Mouse (Mus musculus): ENCODE results near the gene Zfp27. TPM values are rescaled to one million over a fixed set of nuclear protein-coding genes. Genes with fewer than 3 reads are reported as not detected.

Zfp27 gene
- polyA plus RNA-seq, 1 experiment from 2014 or later, result 4.9 TPM

- WGBS, result 87% methylated on average over 10 of the region's 10 CpGs
Observed at GRCm38 (mm10) chr7:29874256-29874655, 32.1 kb downstream of the Zfp27 start.

DNA sequence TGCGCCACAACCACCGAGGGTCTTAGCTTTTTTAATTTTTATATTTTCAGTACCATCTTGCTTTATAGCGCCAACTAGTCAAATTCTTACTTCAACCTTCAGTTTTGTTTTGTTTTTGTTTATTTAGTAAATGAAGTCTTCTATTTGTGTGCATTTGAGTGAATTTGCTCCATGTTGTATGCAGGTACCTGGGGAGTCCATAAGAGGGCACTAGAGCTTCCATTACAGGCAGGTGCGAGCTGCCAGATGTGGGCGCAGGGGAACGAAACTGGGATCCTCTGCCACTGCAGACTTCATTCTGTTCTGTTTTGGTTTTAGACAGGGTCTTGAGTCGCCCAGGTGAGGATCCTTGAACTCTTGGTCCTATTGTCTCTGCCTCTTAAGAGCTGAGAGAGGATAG, 44.7 kb downstream of the Zfp27 start:
- ATAC-seq (replicated peaks; ENCODE audit: low FRiP score) (no peak), DNase-seq (ENCODE audit: low spot score) (no peak)
- no peaks in the 10 kb centered on the region for H3K27me3 ChIP-seq (replicated peaks; ENCODE audit: control insufficient read depth, insufficient read depth, low read length)
- no peak overlapping the region for H3K4me3 ChIP-seq (ENCODE audit: low read depth, low read length)
- H3K36me3 ChIP-seq (ENCODE audit: control insufficient read depth, insufficient read depth, low read length), result peaks cover 3% of the 10 kb centered on the region; the same call in 1 of the 2 replicates
- peaks cover 4% of the 10 kb centered on the region for H3K4me1 ChIP-seq (replicated peaks; ENCODE audit: control insufficient read depth, insufficient read depth, low read length)
- no peaks in the 10 kb centered on the region for H3K9me3 ChIP-seq (ENCODE audit: control insufficient read depth, low read length)
- no peak overlapping the region for H3K27ac ChIP-seq (ENCODE audit: low read depth, low read length)
- no peak overlapping the region for H3K4me2 ChIP-seq
- WGBS, result 89% methylated on average over 7 of the region's 7 CpGs
- H3K9ac ChIP-seq (ENCODE audit: low read depth, low read length), result no peak overlapping the region

More at GRCm38 (mm10) chr7:29874256-29874655, 32.1 kb downstream of the Zfp27 start:
- Histone ChIP-seq H3K4me3 (ENCODE audit: low read depth, low read length) (no peak overlapping the region), H3K4me1 (replicated peaks; ENCODE audit: control insufficient read depth, insufficient read depth, low read length) (no peaks in the 10 kb centered on the region), H3K27ac (ENCODE audit: low read depth, low read length) (no peak overlapping the region), H3K9ac (ENCODE audit: low read depth, low read length) (no peak overlapping the region), H3K27me3 (replicated peaks; ENCODE audit: control insufficient read depth, insufficient read depth, low read length) (no peaks in the 10 kb centered on the region), H3K4me2 (no peak overlapping the region), H3K9me3 (ENCODE audit: control insufficient read depth, low read length) (peaks cover 27% of the 10 kb centered on the region), H3K36me3 (ENCODE audit: control insufficient read depth, insufficient read depth, low read length) (peaks cover 17% of the 10 kb centered on the region)
- DNase-seq (ENCODE audit: low spot score), result no peak
- no peak for ATAC-seq (replicated peaks; ENCODE audit: low FRiP score)

DNA sequence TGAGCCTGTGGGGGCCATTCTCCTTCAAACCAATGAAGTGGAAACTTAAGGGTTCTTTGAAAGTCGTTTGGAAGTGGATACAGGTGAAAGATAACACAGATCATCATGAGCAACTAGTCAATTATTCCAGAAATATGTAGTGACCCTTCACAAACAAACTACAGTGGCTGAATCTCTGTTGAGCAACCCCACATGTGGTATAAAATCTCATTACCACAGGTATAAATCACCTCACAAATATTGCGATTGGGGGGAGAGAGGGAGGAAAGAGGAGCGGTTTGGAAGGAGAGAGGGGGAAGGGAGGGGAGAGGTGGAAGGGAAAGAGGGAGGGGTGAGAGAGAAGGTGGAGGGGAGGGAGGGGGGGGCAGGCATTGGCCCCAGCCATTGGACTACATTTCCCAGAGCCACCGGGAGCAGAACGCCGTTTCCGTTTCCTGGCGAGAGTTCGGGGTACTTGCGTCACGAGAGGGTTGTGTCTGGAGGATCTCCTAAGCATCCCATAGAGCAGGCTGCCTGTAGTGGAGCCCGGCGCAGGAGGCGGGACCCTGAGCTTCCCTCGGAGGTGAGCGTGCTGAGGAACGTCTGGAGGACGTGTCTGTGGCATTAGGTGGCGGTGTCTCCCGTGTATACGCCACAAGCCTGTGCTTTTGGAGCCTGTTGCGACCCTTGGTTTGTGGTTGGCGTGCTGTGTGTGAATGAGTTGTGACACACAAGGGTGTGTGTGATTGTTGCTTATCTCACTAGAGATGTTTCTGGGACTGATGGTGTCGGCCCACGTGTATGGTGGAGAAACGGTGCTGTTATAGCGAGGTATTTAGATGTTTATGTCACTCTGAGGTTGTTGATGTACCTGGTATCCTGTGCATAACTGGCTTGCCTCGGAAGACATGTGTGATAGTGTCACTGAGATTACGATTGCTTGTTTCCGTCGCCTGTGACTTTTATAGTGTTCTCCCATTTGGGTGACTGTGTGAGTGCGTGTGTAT, 46.5 kb downstream of the Zfp27 start, which contains the start of gene Zfp420:
Gene Zfp420, plus strand, starts transcription at position 448 of the 986 bp plus-strand sequence.
- Histone ChIP-seq H3K27ac (ENCODE audit: low read depth, low read length) (no peak within 1 kb of the TSS), H3K27me3 (replicated peaks; ENCODE audit: control insufficient read depth, insufficient read depth, low read length) (no peaks in the 10 kb centered on the region), H3K4me1 (replicated peaks; ENCODE audit: control insufficient read depth, insufficient read depth, low read length) (peaks cover 4% of the 10 kb centered on the region), H3K4me3 (ENCODE audit: low read depth, low read length) (peak within 1 kb of the TSS; percentile 69), H3K36me3 (ENCODE audit: control insufficient read depth, insufficient read depth, low read length) (peaks cover 3% of the 10 kb centered on the region; the same call in 1 of the 2 replicates), H3K4me2 (peak within 1 kb of the TSS; percentile 69), H3K9me3 (ENCODE audit: control insufficient read depth, low read length) (no peaks in the 10 kb centered on the region), H3K9ac (ENCODE audit: low read depth, low read length) (peak within 1 kb of the TSS; percentile 44)
- ATAC-seq (replicated peaks; ENCODE audit: low FRiP score) (peak; percentile 97), DNase-seq (ENCODE audit: low spot score) (peak; percentile 80)
- WGBS, result 5% methylated on average over 32 of the region's 32 CpGs

DNA sequence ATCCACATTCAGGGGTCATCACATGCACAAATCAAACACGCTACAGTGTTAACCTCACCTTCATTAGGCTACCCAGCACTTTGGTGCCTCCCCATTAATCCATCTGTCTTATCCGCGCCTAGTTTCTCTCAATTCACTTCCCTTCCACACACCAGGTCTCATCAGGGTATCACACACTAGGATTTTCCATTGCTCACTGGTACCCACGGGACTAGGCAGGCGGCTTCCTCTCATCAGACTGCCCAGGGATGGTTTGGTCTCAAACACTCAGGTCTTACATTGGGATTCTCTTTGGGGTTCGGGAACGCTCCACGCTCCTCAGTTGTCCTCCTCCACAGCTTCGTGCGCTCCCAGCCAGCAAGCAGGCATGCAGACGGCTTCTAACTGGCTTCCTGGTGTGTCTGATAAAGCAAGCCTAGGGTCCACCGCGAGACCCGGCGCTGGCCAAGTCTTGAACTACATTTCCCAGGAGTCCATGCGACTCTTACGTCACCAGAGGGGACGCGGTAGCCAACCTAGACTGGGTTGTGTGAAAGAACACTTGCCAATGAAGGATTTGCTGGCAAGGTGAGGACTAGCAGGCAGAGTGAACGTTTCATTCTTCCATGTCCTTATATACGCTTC, 53.0 kb downstream of the Zfp27 start, which contains the start of gene Zfp940:
Gene Zfp940, minus strand, starts transcription at position 451 of the 624 bp plus-strand sequence.
- no peak within 1 kb of the TSS for H3K27ac ChIP-seq (ENCODE audit: low read depth, low read length)
- peak within 1 kb of the TSS; percentile 68 for H3K4me2 ChIP-seq
- ATAC-seq (replicated peaks; ENCODE audit: low FRiP score) (peak; percentile 99), DNase-seq (ENCODE audit: low spot score) (peak; percentile 85)
- peaks cover 3% of the 10 kb centered on the region; the same call in 1 of the 2 replicates for H3K36me3 ChIP-seq (ENCODE audit: control insufficient read depth, insufficient read depth, low read length)
- no peaks in the 10 kb centered on the region for H3K27me3 ChIP-seq (replicated peaks; ENCODE audit: control insufficient read depth, insufficient read depth, low read length)
- no peaks in the 10 kb centered on the region for H3K9me3 ChIP-seq (ENCODE audit: control insufficient read depth, low read length)
- H3K9ac ChIP-seq (ENCODE audit: low read depth, low read length), result peak within 1 kb of the TSS; percentile 60
- peak within 1 kb of the TSS; percentile 50 for H3K4me3 ChIP-seq (ENCODE audit: low read depth, low read length)
- H3K4me1 ChIP-seq (replicated peaks; ENCODE audit: control insufficient read depth, insufficient read depth, low read length), result no peaks in the 10 kb centered on the region
- WGBS, result 2% methylated on average over 21 of the region's 21 CpGs

- 52% methylated on average over 9 of the region's 9 CpGs for WGBS
- peak overlapping the region; percentile 50 for H3K4me3 ChIP-seq (ENCODE audit: low read depth, low read length)
- no peaks in the 10 kb centered on the region for H3K9me3 ChIP-seq (ENCODE audit: control insufficient read depth, low read length)
- H3K27me3 ChIP-seq (replicated peaks; ENCODE audit: control insufficient read depth, insufficient read depth, low read length), result no peaks in the 10 kb centered on the region
- ATAC-seq (replicated peaks; ENCODE audit: low FRiP score), result no peak
- peaks cover 3% of the 10 kb centered on the region; the same call in 1 of the 2 replicates for H3K36me3 ChIP-seq (ENCODE audit: control insufficient read depth, insufficient read depth, low read length)
- H3K9ac ChIP-seq (ENCODE audit: low read depth, low read length), result peak overlapping the region; percentile 60
- H3K4me2 ChIP-seq, result peak overlapping the region; percentile 68
- DNase-seq (ENCODE audit: low spot score), result no peak
- H3K27ac ChIP-seq (ENCODE audit: low read depth, low read length), result no peak overlapping the region
- H3K4me1 ChIP-seq (replicated peaks; ENCODE audit: control insufficient read depth, insufficient read depth, low read length), result no peaks in the 10 kb centered on the region
Observed at GRCm38 (mm10) chr7:29852831-29853218, 53.5 kb downstream of the Zfp27 start.

DNA sequence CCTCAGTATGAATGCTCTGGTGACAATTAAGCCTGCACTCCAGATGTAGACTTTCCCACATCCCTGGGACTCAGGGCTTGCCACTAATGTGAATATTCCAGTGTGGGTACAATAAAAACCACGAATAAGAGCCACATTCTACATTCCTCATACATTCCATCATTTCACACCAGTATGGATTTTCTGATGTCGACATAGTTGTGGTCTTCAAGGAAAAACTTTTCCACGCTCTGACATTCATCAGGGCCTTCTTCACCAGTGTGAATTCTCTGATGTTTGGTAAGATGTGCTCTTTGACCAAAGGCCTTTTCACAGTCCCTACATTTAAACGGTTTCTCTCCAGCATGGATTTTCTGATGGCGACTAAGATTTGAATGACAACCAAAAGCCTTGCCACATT, 61.8 kb downstream of the Zfp27 start:
- DNase-seq (ENCODE audit: low spot score) (no peak), ATAC-seq (replicated peaks; ENCODE audit: low FRiP score) (no peak)
- Histone ChIP-seq H3K4me3 (ENCODE audit: low read depth, low read length) (no peak overlapping the region), H3K27ac (ENCODE audit: low read depth, low read length) (no peak overlapping the region), H3K9ac (ENCODE audit: low read depth, low read length) (no peak overlapping the region), H3K27me3 (replicated peaks; ENCODE audit: control insufficient read depth, insufficient read depth, low read length) (no peaks in the 10 kb centered on the region), H3K4me2 (no peak overlapping the region), H3K4me1 (replicated peaks; ENCODE audit: control insufficient read depth, insufficient read depth, low read length) (no peaks in the 10 kb centered on the region), H3K36me3 (ENCODE audit: control insufficient read depth, insufficient read depth, low read length) (peaks cover 16% of the 10 kb centered on the region), H3K9me3 (ENCODE audit: control insufficient read depth, low read length) (no peaks in the 10 kb centered on the region)
- WGBS, result 85% methylated on average over 5 of the region's 5 CpGs

Small RNAs within 50 kb of the gene (microRNA-seq; reads per million reads assigned to microRNA genes)
- gene Mir7668 (ENCODE audit: borderline number of aligned reads), result not detected

Other genes with a start within 250 kb of the Zfp27 start
- not detected in 2 replicates for gene Catsperg2, start 179.5 kb downstream of the Zfp27 start, polyA plus RNA-seq (2014; fragmentation: Nextera tagmentation; extraction: Ambion mirVana)
- gene Zfp84, start 138.0 kb downstream of the Zfp27 start, polyA plus RNA-seq (2014; fragmentation: Nextera tagmentation; extraction: Ambion mirVana), result 9.6 and 10.2 TPM in 2 replicates
- gene Zfp30, start 122.6 kb downstream of the Zfp27 start, polyA plus RNA-seq (2014; fragmentation: Nextera tagmentation; extraction: Ambion mirVana), result 2.4 and 3.0 TPM in 2 replicates
- gene Zfp790, start 90.5 kb downstream of the Zfp27 start, polyA plus RNA-seq (2014; fragmentation: Nextera tagmentation; extraction: Ambion mirVana), result 9.0 and 10.0 TPM in 2 replicates
- 3.9 TPM in 2 replicates for gene Zfp940, start 52.9 kb downstream of the Zfp27 start, polyA plus RNA-seq (2014; fragmentation: Nextera tagmentation; extraction: Ambion mirVana)
- gene Zfp420, start 46.6 kb downstream of the Zfp27 start, polyA plus RNA-seq (2014; fragmentation: Nextera tagmentation; extraction: Ambion mirVana), result 3.9 and 5.7 TPM in 2 replicates
- 2.2 and 2.3 TPM in 2 replicates for gene Zfp383, start 1.7 kb upstream of the Zfp27 start, polyA plus RNA-seq (2014; fragmentation: Nextera tagmentation; extraction: Ambion mirVana)
- 6.7 and 7.0 TPM in 2 replicates for gene Zfp74, start 47.5 kb upstream of the Zfp27 start, polyA plus RNA-seq (2014; fragmentation: Nextera tagmentation; extraction: Ambion mirVana)
- 23.6 and 25.3 TPM in 2 replicates for gene Zfp568, start 77.4 kb upstream of the Zfp27 start, polyA plus RNA-seq (2014; fragmentation: Nextera tagmentation; extraction: Ambion mirVana)
- 1.4 and 1.8 TPM in 2 replicates for gene Zfp14, start 144.8 kb upstream of the Zfp27 start, polyA plus RNA-seq (2014; fragmentation: Nextera tagmentation; extraction: Ambion mirVana)
- 3.9 and 4.1 TPM in 2 replicates for gene Zfp82, start 166.3 kb upstream of the Zfp27 start, polyA plus RNA-seq (2014; fragmentation: Nextera tagmentation; extraction: Ambion mirVana)
- gene Gm26920, start 183.8 kb upstream of the Zfp27 start, polyA plus RNA-seq (2014; fragmentation: Nextera tagmentation; extraction: Ambion mirVana), result 0.32 and 0.43 TPM in 2 replicates
- gene Zfp566, start 184.0 kb upstream of the Zfp27 start, polyA plus RNA-seq (2014; fragmentation: Nextera tagmentation; extraction: Ambion mirVana), result 7.6 and 7.7 TPM in 2 replicates
- gene Zfp260, start 188.2 kb upstream of the Zfp27 start, polyA plus RNA-seq (2014; fragmentation: Nextera tagmentation; extraction: Ambion mirVana), result 48.6 and 54.6 TPM in 2 replicates
- gene Zfp382, start 215.4 kb upstream of the Zfp27 start, polyA plus RNA-seq (2014; fragmentation: Nextera tagmentation; extraction: Ambion mirVana), result 2.8 and 2.9 TPM in 2 replicates

All from liver, embryonic 11.5 days (tissue).